Mouse (Mus musculus) forebrain, embryonic 14.5 days (tissue): ENCODE data around the gene Fbxo2. TPM values are rescaled to one million over a fixed set of nuclear protein-coding genes. Genes with fewer than 3 reads are reported as not detected.
A peak's percentile ranks its signal among the peaks of the same experiment; 100 is the strongest.
"Not testable (repeated sequence)": the region's sequence is repeated elsewhere in the genome, so short reads cannot be mapped to it uniquely, and the experiment has no call there.

Experiments used
- ATAC-seq: fragments of 200-750 bp; cut with Nextera tagmentation; 2 replicates; pipeline ENCODE4 v1.8.0; 2017; ENCODE audit warnings: mild to moderate bottlenecking, moderate library complexity
- DNase-seq: peaks from one replicate; pipeline ENCODE4 v3.0.0-alpha.2; 2015; ENCODE audit warnings: low spot score
- H3K27ac ChIP-seq: fragments of 300-500 bp; sonication (generic); 2 replicates; pipeline ENCODE4 v1.5.1; 2014; ENCODE audit warnings: low read depth, mild to moderate bottlenecking, control low read depth, low read length, moderate library complexity
- H3K27me3 ChIP-seq: fragments of 300-500 bp; sonication (generic); replicated peaks from 2 replicates; pipeline ENCODE4 v1.6.1; 2014; ENCODE audit warnings: low read length, control low read depth, mixed read lengths; ENCODE audit not compliant: control insufficient read depth, insufficient read depth
- H3K36me3 ChIP-seq: fragments of 300-500 bp; sonication (generic); 2 replicates; pipeline ENCODE4 v1.6.1; 2014; ENCODE audit warnings: low read length, control low read depth; ENCODE audit not compliant: control insufficient read depth, insufficient read depth
- H3K4me1 ChIP-seq: fragments of 300-500 bp; sonication (generic); 2 replicates; pipeline ENCODE4 v1.6.1; 2014; ENCODE audit warnings: antibody characterized with exemption, low read length, control low read depth; ENCODE audit not compliant: control insufficient read depth, insufficient read depth
- H3K4me2 ChIP-seq: fragments of 300-500 bp; sonication (generic); 2 replicates; pipeline ENCODE4 v1.6.1; 2014; ENCODE audit warnings: mild to moderate bottlenecking, control low read depth, low read length
- H3K4me3 ChIP-seq: fragments of 300-500 bp; sonication (generic); 2 replicates; pipeline ENCODE4 v1.5.1; 2014; ENCODE audit warnings: low read depth, low read length, control low read depth
- H3K9ac ChIP-seq: fragments of 300-500 bp; sonication (generic); 2 replicates; pipeline ENCODE4 v1.6.1; 2014; ENCODE audit warnings: mild to moderate bottlenecking, low read length, control low read depth, moderate library complexity
- H3K9me3 ChIP-seq: fragments of 300-500 bp; sonication (generic); replicated peaks from 2 replicates; pipeline ENCODE4 v1.6.1; 2016; ENCODE audit warnings: low read length, control low read depth, mixed read lengths; ENCODE audit not compliant: control insufficient read depth
- WGBS: fragments of 180-500 bp; shearing (Covaris S2); extraction: QIAGEN DNeasy Blood & Tissue Kit; methylation state at CpG from one replicate; pipeline ENCODE4 v1.1.7; 2014; 5-methylcytosine and 5-hydroxymethylcytosine counted together
- polyA plus RNA-seq: library from polyadenylated mRNA; unstranded; fragments of >200 nt; fragmentation: Nextera tagmentation; extraction: Ambion mirVana; gene quantifications from 2 replicates; pipeline ENCODE4 v1.2.1, GENCODE M21; 2014

Fbxo2 gene
- polyA plus RNA-seq, 1 experiment from 2014 or later: 3.2 TPM

- 76% methylated on average over 5 of the region's 6 CpGs for WGBS
- not testable (repeated sequence) for ATAC-seq, H3K4me3 ChIP-seq, H3K27ac ChIP-seq, H3K9ac ChIP-seq, H3K36me3 ChIP-seq, DNase-seq, H3K9me3 ChIP-seq, H3K4me2 ChIP-seq, H3K4me1 ChIP-seq
- H3K27me3 ChIP-seq: peaks cover 46% of the 10 kb centered on the region
Measured at GRCm38 (mm10) chr4:148176603-148177002, 16.2 kb downstream of the Fbxo2 start.

DNA sequence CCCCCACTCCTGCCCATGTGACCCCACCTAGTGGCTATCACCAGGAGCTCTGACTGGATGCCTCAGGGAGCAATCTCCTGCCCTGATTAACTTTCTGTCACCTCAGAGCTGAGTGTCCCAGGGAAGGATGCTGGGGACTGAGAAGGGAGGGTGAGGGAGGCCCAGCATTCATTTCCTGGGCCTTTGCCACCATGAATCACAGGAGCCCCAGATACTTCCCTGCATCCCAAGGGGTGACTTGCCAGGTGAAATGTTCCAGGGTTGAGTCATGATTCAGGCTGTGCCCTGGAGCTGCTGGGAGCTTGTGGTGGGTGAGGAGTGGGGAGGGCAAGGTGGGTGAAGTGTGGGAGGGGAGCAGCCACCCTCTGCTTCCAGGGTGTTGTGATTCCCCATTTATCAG is 17.3 kb downstream of the Fbxo2 start:
- H3K9ac ChIP-seq: no peak overlapping the region
- no peak overlapping the region for H3K4me2 ChIP-seq
- no peaks in the 10 kb centered on the region; the same call in 1 of the 2 replicates for H3K4me1 ChIP-seq
- DNase-seq: no peak
- no peak overlapping the region for H3K27ac ChIP-seq
- H3K27me3 ChIP-seq: peaks cover 36% of the 10 kb centered on the region
- H3K4me3 ChIP-seq: no peak overlapping the region
- no peaks in the 10 kb centered on the region for H3K36me3 ChIP-seq
- no peaks in the 10 kb centered on the region for H3K9me3 ChIP-seq
- ATAC-seq: no peak

- Histone ChIP-seq H3K4me1 (no peaks in the 10 kb centered on the region; the same call in 1 of the 2 replicates), H3K27ac (no peak overlapping the region), H3K4me3 (no peak overlapping the region), H3K27me3 (peaks cover 13% of the 10 kb centered on the region), H3K4me2 (no peak overlapping the region), H3K36me3 (no peaks in the 10 kb centered on the region), H3K9ac (no peak overlapping the region), H3K9me3 (no peaks in the 10 kb centered on the region)
- DNase-seq (no peak), ATAC-seq (no peak)
- 83% methylated on average over 12 of the region's 12 CpGs for WGBS
Measured at GRCm38 (mm10) chr4:148181483-148181882, 21.1 kb downstream of the Fbxo2 start.

DNA sequence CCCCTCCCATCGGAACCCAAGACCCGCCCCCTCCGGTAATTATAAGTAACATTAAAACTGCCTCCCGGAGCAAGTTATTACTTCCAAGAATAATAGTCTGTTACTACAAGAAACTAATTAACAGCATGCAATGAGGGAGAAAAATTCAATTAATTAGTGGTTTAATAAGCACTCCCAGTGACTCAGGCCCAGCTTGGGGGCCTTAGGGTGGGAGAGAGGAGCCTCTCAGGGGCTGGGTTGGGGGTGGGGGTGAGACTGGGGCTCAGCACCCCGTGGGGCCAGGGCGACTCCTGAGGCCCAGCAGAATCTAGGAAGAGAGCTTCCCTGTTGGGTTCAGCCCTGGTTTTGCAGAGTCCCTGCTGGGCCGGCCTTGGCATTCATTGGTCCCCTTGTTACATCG is 21.9 kb downstream of the Fbxo2 start:
- Histone ChIP-seq H3K4me2 (no peak overlapping the region), H3K4me3 (no peak overlapping the region), H3K36me3 (no peaks in the 10 kb centered on the region), H3K27me3 (peaks cover 8% of the 10 kb centered on the region; the same call in 1 of the 2 replicates), H3K9ac (no peak overlapping the region), H3K27ac (no peak overlapping the region), H3K9me3 (no peaks in the 10 kb centered on the region), H3K4me1 (no peaks in the 10 kb centered on the region; the same call in 1 of the 2 replicates)
- peak; percentile 60 for ATAC-seq
- peak; percentile 68 for DNase-seq
- WGBS: 19% methylated on average over 8 of the region's 8 CpGs

DNA sequence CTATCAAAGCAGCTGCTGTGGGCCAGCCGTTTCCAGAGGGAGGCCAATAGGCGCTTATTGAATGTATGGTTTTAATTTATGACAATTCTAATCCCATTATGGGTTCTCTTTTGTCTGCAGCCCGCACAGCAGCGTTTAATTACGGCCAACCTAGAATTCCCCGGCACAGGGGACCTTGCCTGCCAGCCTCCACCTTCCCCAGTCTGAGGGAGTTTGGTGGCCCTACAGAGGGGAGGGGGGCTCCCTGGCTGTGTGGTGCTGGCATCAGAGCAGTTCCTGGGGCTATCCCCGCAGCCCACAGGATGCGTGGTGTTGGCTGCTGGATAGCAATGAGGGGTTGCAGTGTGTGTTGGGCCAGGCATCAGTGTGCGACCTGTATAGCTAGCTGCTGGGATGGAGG is 24.1 kb downstream of the Fbxo2 start:
- no peak for DNase-seq
- H3K4me1 ChIP-seq: no peaks in the 10 kb centered on the region; the same call in 1 of the 2 replicates
- H3K9ac ChIP-seq: no peak overlapping the region
- ATAC-seq: no peak
- no peaks in the 10 kb centered on the region for H3K36me3 ChIP-seq
- no peaks in the 10 kb centered on the region for H3K9me3 ChIP-seq
- 18% methylated on average over 9 of the region's 9 CpGs for WGBS
- H3K4me2 ChIP-seq: no peak overlapping the region
- H3K4me3 ChIP-seq: no peak overlapping the region
- H3K27ac ChIP-seq: no peak overlapping the region
- no peaks in the 10 kb centered on the region for H3K27me3 ChIP-seq

- no peak for ATAC-seq
- WGBS: 70% methylated on average over 4 of the region's 4 CpGs
Measured at GRCm38 (mm10) chr4:148185819-148186218, 25.4 kb downstream of the Fbxo2 start.

GRCm38 (mm10) chr4:148188767-148189166 is 28.3 kb downstream of the Fbxo2 start:
- H3K4me1 ChIP-seq, ATAC-seq, H3K36me3 ChIP-seq, H3K9me3 ChIP-seq, H3K27ac ChIP-seq, H3K9ac ChIP-seq, H3K4me2 ChIP-seq, H3K27me3 ChIP-seq, DNase-seq, H3K4me3 ChIP-seq: not testable (repeated sequence)
- 72% methylated on average over 1 of the region's 1 CpGs for WGBS

More at GRCm38 (mm10) chr4:148185819-148186218, 25.4 kb downstream of the Fbxo2 start:
- Histone ChIP-seq H3K4me1 (no peaks in the 10 kb centered on the region; the same call in 1 of the 2 replicates), H3K27me3 (no peaks in the 10 kb centered on the region), H3K9me3 (no peaks in the 10 kb centered on the region), H3K4me2 (no peak overlapping the region), H3K4me3 (no peak overlapping the region), H3K9ac (no peak overlapping the region), H3K27ac (no peak overlapping the region), H3K36me3 (no peaks in the 10 kb centered on the region)
- DNase-seq: no peak

DNA sequence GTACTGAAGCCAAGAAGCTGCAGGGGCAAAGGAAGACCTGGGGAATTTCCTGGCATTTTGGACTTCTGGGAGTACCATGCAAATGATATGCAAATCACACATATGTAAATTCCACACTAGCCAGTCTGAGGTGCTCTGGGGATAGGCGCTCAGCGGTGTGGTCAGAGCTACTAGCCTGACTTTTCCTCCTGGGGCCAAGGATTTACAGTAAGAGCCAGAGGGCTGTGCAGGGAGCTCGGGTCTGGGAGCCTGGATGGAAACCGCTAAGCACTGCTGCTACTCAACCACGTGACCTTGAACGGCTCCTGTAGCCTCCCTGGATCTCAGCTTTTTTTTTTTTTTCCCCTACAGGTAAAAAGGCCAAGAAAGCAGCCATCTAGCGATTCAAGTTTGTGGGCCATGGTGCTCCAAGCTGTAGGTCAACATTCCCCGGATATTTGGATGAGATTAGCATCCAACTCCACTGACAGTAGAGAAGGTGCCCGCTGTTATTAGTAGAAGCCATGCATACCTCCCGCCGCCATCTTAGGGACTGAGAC is 32.4 kb downstream of the Fbxo2 start:
- Histone ChIP-seq H3K27ac (no peak overlapping the region), H3K4me2 (no peak overlapping the region), H3K27me3 (no peaks in the 10 kb centered on the region), H3K4me3 (no peak overlapping the region), H3K9me3 (no peaks in the 10 kb centered on the region), H3K9ac (no peak overlapping the region), H3K4me1 (no peaks in the 10 kb centered on the region), H3K36me3 (no peaks in the 10 kb centered on the region)
- 34% methylated on average over 11 of the region's 11 CpGs for WGBS
- DNase-seq (no peak), ATAC-seq (no peak)

- no peak for DNase-seq
- H3K4me2 ChIP-seq: no peak overlapping the region
- H3K36me3 ChIP-seq: no peaks in the 10 kb centered on the region
- no peaks in the 10 kb centered on the region for H3K9me3 ChIP-seq
- no peak for ATAC-seq
- H3K4me3 ChIP-seq: no peak overlapping the region
- H3K27ac ChIP-seq: no peak overlapping the region
- no peak overlapping the region for H3K9ac ChIP-seq
- H3K4me1 ChIP-seq: no peaks in the 10 kb centered on the region
- no peaks in the 10 kb centered on the region for H3K27me3 ChIP-seq
Measured at GRCm38 (mm10) chr4:148194400-148194799, 34.0 kb downstream of the Fbxo2 start.
